Mouse (Mus musculus) left cerebral cortex, postnatal 14 days (tissue): ENCODE measurements around the gene Dnajb9. TPM values are rescaled to one million over a fixed set of nuclear protein-coding genes. Genes with fewer than 3 reads are reported as not detected.
"Not testable (repeated sequence)": the region's sequence is repeated elsewhere in the genome, so short reads cannot be mapped to it uniquely, and the experiment has no call there.

Experiments used
- DNase-seq, 2 experiments: peaks; one replicate each; pipeline ENCODE4 v3.0.0; 2021 to 2022; ENCODE audit warnings: low spot score in 2 of 2, mixed read lengths in 1 of 2
- intact Hi-C: fragments of 180-260 bp; cut with DNase I; formaldehyde crosslinking; loops from one replicate; pipeline ENCODE4 v1.15.1; 2025
- long read RNA-seq, 2 experiments: library from polyadenylated mRNA; stranded (forward); transcript quantifications; one replicate each; pipeline ENCODE4 v2.0.0; 2021
- total RNA-seq, 2 experiments: library from RNA; stranded (reverse); gene quantifications; 2 replicates each; pipeline ENCODE4 v1.2.3; 2021

Dnajb9 gene
- total RNA-seq: 10 to 100 TPM; 33.1 to 36.9 TPM
- long read RNA-seq, experiment 1, transcript Dnajb9-201 (3 exons, 2,461 nt): major isoform, 48 of 51 reads
- long read RNA-seq, experiment 1, partial matches to known transcripts: 1 of 51 reads
- long read RNA-seq, experiment 1, other reads (novel, unspliced or antisense): 2 of 51 reads
- long read RNA-seq, experiment 2, transcript Dnajb9-201 (3 exons, 2,461 nt): major isoform, 54 of 54 reads
- long read RNA-seq, experiment 2, partial matches to known transcripts: 0 of 54 reads
- long read RNA-seq, experiment 2, other reads (novel, unspliced or antisense): 0 of 54 reads

- intact Hi-C loops: loop anchor here (1.0 to 10.0 kb wide), 2 partner anchors 59 to 365 kb away; no protein-coding TSS in a partner anchor
- DNase-seq: peak; percentile 100
Measured at GRCm38 (mm10) chr12:44209824-44210752, at the start of gene Dnajb9. Gene Dnajb9 (minus strand): TSS chr12:44210326.

- DNase-seq: no peak
- intact Hi-C loops: no loop called here
Measured at GRCm38 (mm10) chr12:44248309-44248977, 38.3 kb upstream of the Dnajb9 start.

GRCm38 (mm10) chr12:44245739-44246138 is 35.6 kb upstream of the Dnajb9 start:
- no peak for DNase-seq
- intact Hi-C loops: no loop called here

DNA sequence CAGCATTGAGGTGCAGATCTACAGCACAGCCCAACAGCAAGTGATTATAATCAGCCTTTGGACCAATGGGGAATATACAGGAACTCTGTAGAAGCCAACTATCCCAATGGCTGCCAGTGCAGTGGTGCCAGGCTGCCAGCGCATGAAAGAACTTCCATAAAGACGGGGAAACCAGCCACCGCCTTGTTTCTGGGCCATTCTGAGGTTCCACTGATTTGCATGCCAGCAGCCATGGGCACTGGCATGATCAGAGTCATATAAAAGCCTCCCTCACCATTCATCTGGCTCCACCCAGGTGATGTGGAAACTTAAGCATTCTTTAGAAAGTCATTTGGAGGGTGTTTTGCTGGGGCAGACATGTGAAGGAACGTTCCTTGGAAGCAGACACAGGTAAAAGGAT is 32.3 kb upstream of the Dnajb9 start:
- DNase-seq: no peak
- intact Hi-C loops: no loop called here

- DNase-seq: no peak
- intact Hi-C loops: no loop called here
Measured at GRCm38 (mm10) chr12:44241090-44241489, 31.0 kb upstream of the Dnajb9 start.

GRCm38 (mm10) chr12:44224650-44225049 is 14.5 kb upstream of the Dnajb9 start:
- DNase-seq: no peak

DNA sequence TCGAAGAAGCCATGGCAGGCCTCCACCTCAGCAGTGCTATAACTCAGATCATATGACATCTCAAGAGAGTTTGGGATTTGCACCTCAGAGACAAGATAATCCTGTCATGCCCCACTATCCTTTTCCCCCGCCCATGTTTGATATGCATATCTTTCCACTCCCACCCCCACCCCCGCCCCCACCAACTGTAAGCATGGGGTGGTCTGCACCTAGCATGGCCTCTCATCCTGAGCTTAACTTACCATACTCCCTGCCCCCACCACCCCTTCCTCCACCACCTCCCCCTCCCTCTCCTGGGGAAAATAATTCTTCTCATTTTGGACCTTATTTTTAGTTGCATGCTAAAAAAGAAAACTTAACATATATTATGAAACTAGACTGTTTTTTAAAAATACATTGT is 12.9 kb upstream of the Dnajb9 start:
- intact Hi-C loops: no loop called here
- no peak for DNase-seq

More at GRCm38 (mm10) chr12:44224650-44225049, 14.5 kb upstream of the Dnajb9 start:
- intact Hi-C loops: no loop called here

DNA sequence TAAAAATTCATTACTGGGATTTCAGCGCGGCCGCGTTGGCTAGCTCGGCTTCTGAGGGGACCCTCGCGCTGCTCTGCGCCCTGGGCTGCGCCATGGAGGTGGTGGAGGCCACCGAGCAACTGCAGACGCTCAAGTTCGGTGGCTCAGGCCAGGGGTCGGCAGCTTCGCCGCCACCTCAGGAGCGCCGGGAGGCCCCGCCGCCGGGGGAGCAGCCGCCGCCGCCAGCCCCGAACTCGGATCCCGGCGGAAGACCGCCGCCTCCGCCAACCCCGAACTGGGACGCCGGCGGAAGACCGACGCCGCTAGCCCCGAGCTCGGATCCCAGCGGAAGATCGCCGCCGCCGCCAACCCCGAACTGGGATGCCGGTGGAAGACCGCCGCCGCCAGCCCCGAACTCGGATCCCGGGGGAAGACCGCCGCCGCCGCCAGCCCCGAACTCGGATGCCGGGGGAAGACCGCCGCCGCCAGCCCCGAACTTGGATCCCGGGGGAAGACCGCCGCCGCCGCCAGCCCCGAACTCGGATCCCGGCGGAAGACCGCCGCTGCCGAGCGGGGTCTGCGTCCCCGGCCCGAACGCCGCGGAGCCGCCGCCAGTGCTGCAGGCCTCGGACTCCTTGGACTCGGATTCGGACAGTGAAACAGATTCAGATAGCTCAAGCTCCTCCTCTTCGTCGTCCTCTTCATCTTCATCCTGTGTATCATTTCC is 11.7 kb upstream of the Dnajb9 start:
- intact Hi-C loops: no loop called here
- no peak for DNase-seq

GRCm38 (mm10) chr12:44221070-44221469 is 10.9 kb upstream of the Dnajb9 start, which contains the start of gene Pnpla8:
Gene Pnpla8 (plus strand): TSS chr12:44221370.
- intact Hi-C loops, DNase-seq: not testable (repeated sequence)

DNA sequence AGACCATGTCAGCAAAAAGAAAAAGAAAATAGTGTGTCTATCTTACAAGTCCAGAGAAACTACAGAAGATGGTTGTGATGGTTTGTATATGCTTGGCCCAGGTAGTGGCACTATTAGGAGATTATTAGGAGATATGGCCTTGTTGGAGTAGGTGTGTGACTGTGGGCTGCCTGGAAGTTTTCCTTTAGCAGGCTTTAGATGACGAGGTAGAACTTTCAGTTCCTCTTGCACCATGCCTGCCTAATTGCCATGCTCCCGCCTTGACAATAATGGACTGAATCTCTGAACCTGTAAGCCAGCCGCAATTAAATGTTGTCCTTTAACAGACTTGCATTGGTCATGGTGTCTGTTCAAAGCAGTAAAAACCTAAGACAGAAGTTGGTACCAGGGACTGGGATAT is 1.4 kb upstream of the Dnajb9 start:
- no peak for DNase-seq
- intact Hi-C loops: loop anchor here (10.0 kb wide), 1 partner anchor 363 kb away; no protein-coding TSS in a partner anchor

- intact Hi-C loops: no loop called here
- DNase-seq: peak; percentile 21 to 29
Measured at GRCm38 (mm10) chr12:44209141-44209823, 844 bp downstream of the Dnajb9 start.

GRCm38 (mm10) chr12:44197873-44198525 is 12.1 kb downstream of the Dnajb9 start:
- DNase-seq: no peak
- intact Hi-C loops: no loop called here

GRCm38 (mm10) chr12:44181081-44181982 is 28.8 kb downstream of the Dnajb9 start:
- peak; percentile 82 to 84 for DNase-seq
- intact Hi-C loops: no loop called here

- intact Hi-C loops: no loop called here
- peak; percentile 22 to 27 for DNase-seq
Measured at GRCm38 (mm10) chr12:44177038-44177355, 33.1 kb downstream of the Dnajb9 start.

DNA sequence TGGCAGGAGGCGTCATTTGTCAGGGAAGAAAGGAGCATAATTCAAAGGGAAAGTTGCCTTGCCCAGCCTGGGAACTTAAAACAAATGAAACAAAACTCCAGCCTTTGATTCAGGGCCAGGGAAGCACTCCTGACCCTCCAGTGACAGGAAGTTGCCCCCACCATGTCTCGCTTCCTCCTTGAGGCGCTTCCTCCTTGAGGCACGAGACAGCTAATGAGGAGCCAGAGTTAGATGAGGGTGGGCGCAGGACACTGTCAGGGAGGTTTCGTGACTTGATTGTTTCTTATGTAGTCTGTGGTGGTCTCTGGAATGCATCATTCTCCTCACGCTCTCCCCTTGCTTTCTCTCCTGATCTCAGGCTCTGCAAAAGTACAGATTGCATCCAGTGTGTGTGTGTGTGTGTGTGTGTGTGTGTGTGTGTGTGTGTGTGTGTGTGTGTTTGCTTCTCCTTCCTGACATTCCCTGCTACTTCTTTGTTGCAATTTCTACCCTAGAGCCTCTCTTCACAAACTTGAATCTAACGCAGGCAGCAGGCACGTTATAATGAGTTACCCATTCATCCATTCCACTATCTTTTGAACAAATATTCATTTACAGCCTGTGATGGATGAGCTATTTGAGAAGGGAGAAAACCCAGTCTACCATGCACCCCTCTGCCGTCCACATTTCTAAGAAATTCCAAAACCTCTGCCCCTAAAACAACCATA is 33.6 kb downstream of the Dnajb9 start:
- intact Hi-C loops: no loop called here
- no peak for DNase-seq

- peak; percentile 89 to 91 for DNase-seq
- intact Hi-C loops: no loop called here
Measured at GRCm38 (mm10) chr12:44166949-44167348, 43.2 kb downstream of the Dnajb9 start.

DNA sequence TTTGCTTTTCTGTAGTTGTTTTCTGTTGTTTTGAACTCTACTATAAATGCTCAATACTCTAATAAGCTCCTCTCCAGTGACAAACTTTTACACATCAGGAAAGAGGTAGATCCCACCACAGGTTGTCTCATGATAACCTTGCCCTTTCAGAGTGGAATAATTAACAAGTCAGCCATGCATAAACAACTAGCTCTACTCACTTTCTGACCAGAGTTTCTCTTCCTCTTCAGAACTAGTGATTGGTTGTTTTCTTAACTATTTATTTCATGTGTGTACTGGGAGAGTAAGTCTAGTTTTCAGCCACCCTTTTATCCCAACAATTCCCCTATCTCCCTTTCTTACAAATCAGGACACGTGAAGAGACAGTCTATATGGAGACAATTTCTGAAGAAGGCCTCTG is 50.8 kb downstream of the Dnajb9 start:
- no peak for DNase-seq
- intact Hi-C loops: no loop called here
